Mouse (Mus musculus): ENCODE data around the gene Izumo2. TPM values are rescaled to one million over a fixed set of nuclear protein-coding genes. Genes with fewer than 3 reads are reported as not detected.

The Izumo2 gene
- total and polyA plus RNA-seq, 2 experiments from 2014 or later = not detected

DNA sequence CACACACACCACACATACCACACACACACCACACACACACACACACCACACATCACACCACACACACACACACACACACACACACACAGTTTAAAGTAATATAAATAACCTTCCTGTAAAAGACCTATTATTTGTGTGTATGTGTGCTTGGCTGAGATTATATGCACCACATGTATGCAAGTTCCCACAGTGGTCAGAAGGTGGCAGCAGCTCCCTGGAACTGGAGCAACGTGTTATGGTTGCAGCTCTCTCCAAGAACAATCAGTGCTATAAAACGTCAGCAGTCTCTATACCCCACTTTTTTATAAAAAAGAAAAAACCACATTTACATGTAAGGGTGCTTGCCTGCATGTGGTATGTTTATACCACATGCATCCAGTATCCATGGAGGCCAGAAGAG, 42.1 kb upstream of the Izumo2 start:
- no peak overlapping the region for H3K27ac ChIP-seq (ENCODE audit: low read depth, low read length)
- 81% methylated on average over 2 of the region's 2 CpGs for WGBS
- peak; percentile 46 for TF ChIP-seq CTCF (IDR thresholded peaks at IDR 0.05)
- DNase-seq (ENCODE audit: low spot score) (no peak), ATAC-seq (ENCODE audit: low FRiP score) (no peak)
- no peak overlapping the region for H3K4me3 ChIP-seq (ENCODE audit: low read depth, low read length)
- H3K36me3 ChIP-seq (ENCODE audit: insufficient read depth, low read length) = no peaks in the 10 kb centered on the region
- no peaks in the 10 kb centered on the region for H3K9me3 ChIP-seq (ENCODE audit: low read length)
- H3K27me3 ChIP-seq (ENCODE audit: insufficient read depth, low read length) = peaks cover 9% of the 10 kb centered on the region; the same call in 1 of the 2 replicates
- H3K4me1 ChIP-seq (ENCODE audit: insufficient read depth, low read length) = peaks cover 6% of the 10 kb centered on the region; the same call in 1 of the 2 replicates
- H3K9ac ChIP-seq (replicated peaks; ENCODE audit: low read length, poor library complexity, severe bottlenecking) = no peak overlapping the region
- H3K4me2 ChIP-seq (ENCODE audit: low read depth, low read length, poor library complexity, severe bottlenecking) = no peak overlapping the region

DNA sequence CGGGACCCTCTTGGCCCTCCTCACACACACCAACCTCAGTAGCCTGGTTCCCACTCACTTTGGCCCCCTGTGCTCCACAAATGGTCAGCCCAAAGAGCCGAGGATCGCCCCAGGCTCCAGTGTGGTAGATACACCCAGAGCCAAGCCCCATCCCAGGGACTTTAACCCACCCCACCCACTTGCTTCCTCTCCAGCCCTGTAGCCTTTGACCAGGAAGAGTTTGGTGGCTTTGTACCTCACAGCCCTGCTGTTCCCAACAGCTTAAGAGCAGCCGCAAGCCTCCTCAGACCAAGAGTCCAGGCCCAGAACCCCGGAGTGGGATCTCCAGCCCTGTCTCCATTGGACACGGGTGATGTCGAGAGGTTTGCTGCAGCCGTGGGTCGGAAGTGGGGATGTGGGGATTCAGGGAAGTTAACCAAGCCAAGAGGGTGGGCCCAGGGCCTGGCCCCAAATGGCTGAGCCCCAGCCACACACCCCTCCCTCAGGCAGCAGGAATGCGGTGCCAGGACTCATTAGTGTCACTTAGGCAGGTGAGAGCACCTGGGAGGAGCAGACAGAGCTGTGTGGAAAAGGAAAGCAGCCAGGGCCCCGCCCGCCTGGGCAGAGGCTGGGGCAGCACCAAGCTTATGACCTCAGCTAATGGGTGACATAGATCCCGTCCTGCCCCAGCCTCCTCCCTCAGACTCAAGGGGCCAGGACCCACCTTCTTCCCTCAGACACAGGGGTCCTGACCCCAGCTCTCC, 40.4 kb upstream of the Izumo2 start:
- TF ChIP-seq CTCF (IDR thresholded peaks at IDR 0.05) = no peak
- H3K4me3 ChIP-seq (ENCODE audit: low read depth, low read length) = no peak overlapping the region
- ATAC-seq (ENCODE audit: low FRiP score) = no peak
- 78% methylated on average over 12 of the region's 13 CpGs for WGBS
- H3K36me3 ChIP-seq (ENCODE audit: insufficient read depth, low read length) = no peaks in the 10 kb centered on the region
- no peak for DNase-seq (ENCODE audit: low spot score)
- peaks cover 9% of the 10 kb centered on the region; the same call in 1 of the 2 replicates for H3K27me3 ChIP-seq (ENCODE audit: insufficient read depth, low read length)
- H3K27ac ChIP-seq (ENCODE audit: low read depth, low read length) = no peak overlapping the region
- H3K9me3 ChIP-seq (ENCODE audit: low read length) = no peaks in the 10 kb centered on the region
- H3K4me2 ChIP-seq (ENCODE audit: low read depth, low read length, poor library complexity, severe bottlenecking) = no peak overlapping the region
- peaks cover 7% of the 10 kb centered on the region; the same call in 1 of the 2 replicates for H3K4me1 ChIP-seq (ENCODE audit: insufficient read depth, low read length)
- H3K9ac ChIP-seq (replicated peaks; ENCODE audit: low read length, poor library complexity, severe bottlenecking) = no peak overlapping the region

DNA sequence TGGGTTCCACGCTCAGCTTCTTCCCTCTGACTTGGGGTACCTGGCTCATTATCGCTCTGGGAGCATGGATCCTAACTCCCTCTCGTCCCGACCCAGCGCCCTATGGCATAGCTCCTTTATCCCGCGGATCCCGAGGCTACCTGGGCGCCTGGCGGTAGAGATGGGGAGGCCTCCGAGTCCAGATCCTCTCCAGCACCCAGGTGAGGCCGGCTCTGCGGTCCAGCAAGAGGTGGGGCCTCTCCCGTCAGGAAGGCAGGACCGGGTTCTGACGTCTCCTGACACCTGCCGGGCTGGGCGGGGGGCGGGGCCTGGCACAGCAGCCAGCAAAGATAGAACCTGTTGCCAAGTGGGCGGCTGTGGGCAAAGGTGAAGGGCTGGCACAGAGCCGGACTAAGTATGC, 39.4 kb upstream of the Izumo2 start:
- DNase-seq (ENCODE audit: low spot score) (no peak), ATAC-seq (ENCODE audit: low FRiP score) (no peak)
- Histone ChIP-seq H3K27ac (ENCODE audit: low read depth, low read length) (no peak overlapping the region), H3K4me2 (ENCODE audit: low read depth, low read length, poor library complexity, severe bottlenecking) (no peak overlapping the region), H3K4me1 (ENCODE audit: insufficient read depth, low read length) (peaks cover 7% of the 10 kb centered on the region; the same call in 1 of the 2 replicates), H3K36me3 (ENCODE audit: insufficient read depth, low read length) (no peaks in the 10 kb centered on the region), H3K27me3 (ENCODE audit: insufficient read depth, low read length) (peaks cover 9% of the 10 kb centered on the region; the same call in 1 of the 2 replicates), H3K4me3 (ENCODE audit: low read depth, low read length) (no peak overlapping the region), H3K9me3 (ENCODE audit: low read length) (no peaks in the 10 kb centered on the region), H3K9ac (replicated peaks; ENCODE audit: low read length, poor library complexity, severe bottlenecking) (no peak overlapping the region)
- no peak for TF ChIP-seq CTCF (IDR thresholded peaks at IDR 0.05)
- WGBS = 20% methylated on average over 21 of the region's 21 CpGs

- Histone ChIP-seq H3K4me2 (ENCODE audit: low read depth, low read length, poor library complexity, severe bottlenecking) (peak within 1 kb of the TSS; percentile 65), H3K9ac (replicated peaks; ENCODE audit: low read length, poor library complexity, severe bottlenecking) (0 out of 2 replicates have a peak within 1 kb of the TSS, but pooled peaks have one; percentile 19), H3K27me3 (ENCODE audit: insufficient read depth, low read length) (peaks cover 9% of the 10 kb centered on the region; the same call in 1 of the 2 replicates), H3K36me3 (ENCODE audit: insufficient read depth, low read length) (no peaks in the 10 kb centered on the region), H3K4me3 (ENCODE audit: low read depth, low read length) (peak within 1 kb of the TSS; percentile 31), H3K9me3 (ENCODE audit: low read length) (no peaks in the 10 kb centered on the region), H3K27ac (ENCODE audit: low read depth, low read length) (no peak within 1 kb of the TSS; the same call in 1 of the 2 replicates), H3K4me1 (ENCODE audit: insufficient read depth, low read length) (peaks cover 7% of the 10 kb centered on the region; the same call in 1 of the 2 replicates)
- 1% methylated on average over 21 of the region's 23 CpGs for WGBS
- no peak for TF ChIP-seq CTCF (IDR thresholded peaks at IDR 0.05)
- ATAC-seq (ENCODE audit: low FRiP score) (peak; percentile 94), DNase-seq (ENCODE audit: low spot score) (peak; percentile 97)
Measured at GRCm38 (mm10) chr7:44670803-44671202, 37.7 kb upstream of the Izumo2 start, which contains the start of gene Myh14. Myh14 (minus strand) TSS chr7:44670843.

DNA sequence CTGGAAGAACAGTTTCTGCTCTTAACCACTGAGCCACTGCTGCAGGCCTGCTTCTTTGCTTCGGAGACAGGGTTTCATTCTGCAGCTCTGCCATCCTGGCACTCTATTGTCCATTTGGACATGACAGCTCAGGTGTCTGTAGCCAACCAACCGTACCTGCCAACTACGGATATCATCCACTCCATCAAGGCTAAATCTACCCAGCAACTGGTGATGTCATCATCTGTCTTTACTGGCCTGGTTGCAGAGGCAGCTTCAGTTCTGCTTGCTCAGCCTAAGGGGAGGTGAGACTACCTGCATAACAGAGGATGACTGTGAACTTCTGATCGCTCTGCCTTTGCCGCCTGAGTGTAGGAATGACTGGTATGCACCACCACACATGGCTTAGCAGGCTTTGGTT, 36.3 kb upstream of the Izumo2 start:
- no peak overlapping the region for H3K4me3 ChIP-seq (ENCODE audit: low read depth, low read length)
- H3K9ac ChIP-seq (replicated peaks; ENCODE audit: low read length, poor library complexity, severe bottlenecking) = no peak overlapping the region
- H3K27ac ChIP-seq (ENCODE audit: low read depth, low read length) = no peak overlapping the region
- 77% methylated on average over 5 of the region's 5 CpGs for WGBS
- no peaks in the 10 kb centered on the region for H3K9me3 ChIP-seq (ENCODE audit: low read length)
- ATAC-seq (ENCODE audit: low FRiP score) = no peak
- no peak for TF ChIP-seq CTCF (IDR thresholded peaks at IDR 0.05)
- H3K27me3 ChIP-seq (ENCODE audit: insufficient read depth, low read length) = peaks cover 9% of the 10 kb centered on the region; the same call in 1 of the 2 replicates
- peaks cover 7% of the 10 kb centered on the region; the same call in 1 of the 2 replicates for H3K4me1 ChIP-seq (ENCODE audit: insufficient read depth, low read length)
- H3K4me2 ChIP-seq (ENCODE audit: low read depth, low read length, poor library complexity, severe bottlenecking) = no peak overlapping the region
- no peaks in the 10 kb centered on the region for H3K36me3 ChIP-seq (ENCODE audit: insufficient read depth, low read length)
- DNase-seq (ENCODE audit: low spot score) = no peak

- ATAC-seq (ENCODE audit: low FRiP score) = no peak
- peaks cover 7% of the 10 kb centered on the region; the same call in 1 of the 2 replicates for H3K4me1 ChIP-seq (ENCODE audit: insufficient read depth, low read length)
- H3K4me2 ChIP-seq (ENCODE audit: low read depth, low read length, poor library complexity, severe bottlenecking) = no peak overlapping the region
- H3K36me3 ChIP-seq (ENCODE audit: insufficient read depth, low read length) = no peaks in the 10 kb centered on the region
- H3K27me3 ChIP-seq (ENCODE audit: insufficient read depth, low read length) = peaks cover 9% of the 10 kb centered on the region; the same call in 1 of the 2 replicates
- H3K9me3 ChIP-seq (ENCODE audit: low read length) = no peaks in the 10 kb centered on the region
- peak; percentile 11; the same call in 1 of the 2 replicates for TF ChIP-seq CTCF (IDR thresholded peaks at IDR 0.05)
- DNase-seq (ENCODE audit: low spot score) = no peak
- no peak overlapping the region for H3K9ac ChIP-seq (replicated peaks; ENCODE audit: low read length, poor library complexity, severe bottlenecking)
- 74% methylated on average over 4 of the region's 4 CpGs for WGBS
- no peak overlapping the region for H3K27ac ChIP-seq (ENCODE audit: low read depth, low read length)
- H3K4me3 ChIP-seq (ENCODE audit: low read depth, low read length) = no peak overlapping the region
Measured at GRCm38 (mm10) chr7:44674511-44674910, 34.0 kb upstream of the Izumo2 start.

Measured in midbrain, postnatal 0 days (tissue).